Mouse (Mus musculus) lung, adult 2 months (tissue): Measurements from ENCODE around the gene Prim2.

ENCODE experiments used
- CTCF ChIP-seq: fragments of 200-500 bp; IDR thresholded peaks from 2 replicates; pipeline ENCODE4 v1.5.1; 2011; ENCODE audit warnings: mild to moderate bottlenecking, low read length, control low read depth; ENCODE audit not compliant: insufficient read depth
- POLR2A ChIP-seq: fragments of 200-500 bp; IDR thresholded peaks from 2 replicates; pipeline ENCODE4 v1.6.1; 2011; ENCODE audit warnings: low read depth, mild to moderate bottlenecking, control low read depth, low read length, borderline replicate concordance; ENCODE audit errors: extremely low read depth

GRCm38 (mm10) chr1:33636421-33637195 lies 33.0 kb downstream of the Prim2 start:
- TF ChIP-seq POLR2A = no peak
- no peak for TF ChIP-seq CTCF
